Mouse (Mus musculus) megakaryocyte progenitor cell, adult 5-6 weeks (primary cell): ENCODE data around the gene Gck. TPM values are rescaled to one million over a fixed set of nuclear protein-coding genes. Genes with fewer than 3 reads are reported as not detected.
"Not testable (repeated sequence)": the region's sequence is repeated elsewhere in the genome, so short reads cannot be mapped to it uniquely, and the experiment has no call there.

Experiments used
- ATAC-seq: replicated peaks from 2 replicates; pipeline ENCODE4 v1.8.0; 2016; ENCODE audit warnings: mild to moderate bottlenecking, moderate TSS enrichment, inconsistent platforms; ENCODE audit not compliant: poor library complexity
- total RNA-seq, 2 experiments: library from RNA; stranded (forward) in 1 of 2; stranded (reverse) in 1 of 2; fragments of 157-497, 149-512 nt in 1 of 2; fragments of 200-1000 nt in 1 of 2; gene quantifications; 2 replicates each; pipeline versions ENCODE4 v1.2.3 to v1.2.4; 2015 to 2017

The Gck gene
- total RNA-seq, 2 experiments from 2014 or later, result not detected

GRCm38 (mm10) chr11:5913936-5914335, 35.9 kb downstream of the Gck start:
- ATAC-seq, result no peak

- ATAC-seq, result no peak
Observed at GRCm38 (mm10) chr11:5913256-5913655, 36.6 kb downstream of the Gck start.

GRCm38 (mm10) chr11:5912635-5913034, 37.2 kb downstream of the Gck start:
- peak; percentile 90 for ATAC-seq

GRCm38 (mm10) chr11:5908642-5909041, 41.2 kb downstream of the Gck start:
- ATAC-seq, result no peak

GRCm38 (mm10) chr11:5907096-5907495, 42.8 kb downstream of the Gck start:
- no peak for ATAC-seq

GRCm38 (mm10) chr11:5905778-5906518, 43.9 kb downstream of the Gck start:
- no peak for ATAC-seq

- no peak for ATAC-seq
Observed at GRCm38 (mm10) chr11:5904871-5905270, 45.0 kb downstream of the Gck start.

- ATAC-seq, result no peak
Observed at GRCm38 (mm10) chr11:5904357-5904756, 45.5 kb downstream of the Gck start.

GRCm38 (mm10) chr11:5903844-5904243, 46.0 kb downstream of the Gck start:
- no peak for ATAC-seq

- ATAC-seq, result no peak
Observed at GRCm38 (mm10) chr11:5902390-5902789, 47.5 kb downstream of the Gck start.

- peak; percentile 41; the same call in 1 of the 2 replicates for ATAC-seq
Observed at GRCm38 (mm10) chr11:5901950-5902349, 47.9 kb downstream of the Gck start.

GRCm38 (mm10) chr11:5901320-5901719, 48.6 kb downstream of the Gck start:
- no peak for ATAC-seq

- no peak for ATAC-seq
Observed at GRCm38 (mm10) chr11:5899286-5899685, 50.6 kb downstream of the Gck start.

- peak; percentile 74 for ATAC-seq
Observed at GRCm38 (mm10) chr11:5898531-5898930, 51.4 kb downstream of the Gck start, which contains the start of gene Myl7. Gene Myl7, minus strand, starts transcription at chr11:5898782.

GRCm38 (mm10) chr11:5897839-5898238, 52.0 kb downstream of the Gck start:
- ATAC-seq, result no peak

GRCm38 (mm10) chr11:5897230-5897629, 52.7 kb downstream of the Gck start:
- no peak; the same call in 1 of the 2 replicates for ATAC-seq

GRCm38 (mm10) chr11:5893807-5894206, 56.1 kb downstream of the Gck start:
- ATAC-seq, result no peak

- no peak for ATAC-seq
Observed at GRCm38 (mm10) chr11:5892810-5893368, 57.0 kb downstream of the Gck start.

- ATAC-seq, result peak; percentile 39; the same call in 1 of the 2 replicates
Observed at GRCm38 (mm10) chr11:5892151-5892591, 57.7 kb downstream of the Gck start.

- not testable (repeated sequence) for ATAC-seq
Observed at GRCm38 (mm10) chr11:5888563-5888962, 61.3 kb downstream of the Gck start.

- ATAC-seq, result no peak
Observed at GRCm38 (mm10) chr11:5887250-5887649, 62.6 kb downstream of the Gck start.

GRCm38 (mm10) chr11:5886187-5886586, 63.7 kb downstream of the Gck start:
- ATAC-seq, result peak; percentile 78
